Mouse (Mus musculus): Measurements from ENCODE around the gene Fars2. TPM values are rescaled to one million over a fixed set of nuclear protein-coding genes. Genes with fewer than 3 reads are reported as not detected.
A peak's percentile ranks its signal among the peaks of the same experiment; 100 is the strongest.

Fars2 gene
- total and polyA plus RNA-seq, 2 experiments from 2014 or later: 21.5 to 34.6 TPM

DNA sequence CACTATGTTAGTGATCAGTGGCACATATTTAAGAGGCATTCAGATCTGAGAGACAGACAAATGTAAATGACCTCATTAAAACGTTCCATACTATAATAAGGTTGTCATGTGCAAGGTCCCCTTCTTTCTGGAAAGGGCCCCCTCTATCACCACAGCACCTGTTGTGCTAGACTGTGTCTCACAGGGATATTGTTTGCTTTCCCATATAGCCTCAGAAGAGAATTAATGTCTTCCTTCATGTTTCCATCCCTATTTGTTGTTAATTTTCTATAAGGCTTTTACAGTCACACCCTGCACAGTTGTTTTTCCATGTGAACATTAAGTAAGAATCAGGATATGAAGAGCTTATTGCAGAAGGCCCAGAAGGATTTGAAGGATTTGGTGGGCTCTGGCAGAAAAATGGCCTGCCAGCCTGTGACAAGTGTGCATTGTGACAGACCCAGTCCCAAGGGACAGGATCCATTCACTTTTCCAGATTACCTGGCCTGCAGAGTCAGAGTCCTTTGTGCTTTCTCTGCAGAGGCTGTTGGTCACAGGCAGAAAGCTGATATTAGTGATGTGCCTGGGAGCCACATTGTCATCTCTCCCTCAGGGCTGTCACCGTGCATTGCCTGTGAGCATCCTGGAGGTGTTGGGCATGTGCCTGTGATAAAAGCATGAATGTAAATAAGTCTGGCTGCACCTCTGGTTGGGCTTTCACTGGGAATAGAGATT lies 352.4 kb downstream of the Fars2 start:
- H3K36me3 ChIP-seq (ENCODE audit: insufficient read depth, low read length): no peaks in the 10 kb centered on the region
- TF ChIP-seq CTCF (IDR thresholded peaks at IDR 0.05; ENCODE audit: low read depth): no peak
- H3K9ac ChIP-seq (replicated peaks; ENCODE audit: low read length): no peak overlapping the region
- peak; percentile 22 for DNase-seq (ENCODE audit: low spot score)
- no peaks in the 10 kb centered on the region for H3K27me3 ChIP-seq (ENCODE audit: insufficient read depth, low read length)
- H3K4me1 ChIP-seq (ENCODE audit: insufficient read depth, low read length): peaks cover 3% of the 10 kb centered on the region; the same call in 1 of the 2 replicates
- H3K4me2 ChIP-seq (ENCODE audit: low read depth, low read length): no peak overlapping the region
- no peak for ATAC-seq
- WGBS: 51% methylated on average over 2 of the region's 2 CpGs
- H3K27ac ChIP-seq: no peak overlapping the region
- H3K9me3 ChIP-seq (ENCODE audit: low read length): no peaks in the 10 kb centered on the region
- H3K4me3 ChIP-seq (ENCODE audit: low read length): no peak overlapping the region

DNA sequence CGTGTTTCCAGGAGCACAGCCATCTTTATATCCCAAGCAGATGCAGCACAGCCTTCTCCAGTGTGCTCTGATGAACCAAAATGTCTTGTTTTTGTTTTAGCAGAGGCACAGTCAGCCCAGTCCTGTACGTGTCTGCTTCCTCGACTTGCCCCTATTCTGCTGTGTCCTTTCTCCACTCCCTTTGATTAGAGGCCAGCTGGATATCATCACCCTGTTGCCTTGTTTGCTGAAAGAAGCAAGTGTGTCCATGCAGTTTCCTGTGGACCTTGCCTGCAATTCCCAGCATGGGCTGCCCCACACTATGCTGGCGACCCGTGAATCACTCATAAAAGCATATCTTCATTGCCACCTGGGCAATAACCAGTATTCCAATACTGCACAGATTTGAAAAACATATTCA lies 360.4 kb downstream of the Fars2 start:
- ATAC-seq: no peak
- Histone ChIP-seq H3K9ac (replicated peaks; ENCODE audit: low read length) (no peak overlapping the region), H3K27me3 (ENCODE audit: insufficient read depth, low read length) (no peaks in the 10 kb centered on the region), H3K4me3 (ENCODE audit: low read length) (no peak overlapping the region), H3K27ac (no peak overlapping the region), H3K4me2 (ENCODE audit: low read depth, low read length) (no peak overlapping the region), H3K9me3 (ENCODE audit: low read length) (no peaks in the 10 kb centered on the region), H3K36me3 (ENCODE audit: insufficient read depth, low read length) (no peaks in the 10 kb centered on the region), H3K4me1 (ENCODE audit: insufficient read depth, low read length) (no peaks in the 10 kb centered on the region)
- 74% methylated on average over 5 of the region's 5 CpGs for WGBS
- DNase-seq (ENCODE audit: low spot score): no peak
- no peak for TF ChIP-seq CTCF (IDR thresholded peaks at IDR 0.05; ENCODE audit: low read depth)

DNA sequence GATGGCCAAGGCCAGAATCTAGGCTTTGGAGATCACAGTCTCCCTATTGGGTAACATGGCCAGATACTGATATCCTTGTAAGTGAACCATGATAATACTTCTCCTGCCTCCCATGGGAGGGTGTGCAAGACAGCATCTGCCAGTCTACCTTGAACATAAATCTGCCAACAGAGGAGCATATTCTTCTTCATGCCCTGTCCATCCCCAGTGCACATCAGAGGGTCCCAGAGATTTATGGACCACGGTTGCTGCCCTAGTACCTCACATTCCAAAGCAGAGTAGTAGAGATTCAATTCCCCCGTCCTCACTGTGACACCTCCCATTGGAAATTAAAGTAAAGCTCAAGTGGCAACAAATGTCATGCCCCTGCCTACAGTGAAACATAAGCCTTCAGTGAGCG lies 361.0 kb downstream of the Fars2 start:
- Histone ChIP-seq H3K4me2 (ENCODE audit: low read depth, low read length) (no peak overlapping the region), H3K9ac (replicated peaks; ENCODE audit: low read length) (no peak overlapping the region), H3K27me3 (ENCODE audit: insufficient read depth, low read length) (no peaks in the 10 kb centered on the region), H3K36me3 (ENCODE audit: insufficient read depth, low read length) (no peaks in the 10 kb centered on the region), H3K4me3 (ENCODE audit: low read length) (no peak overlapping the region), H3K27ac (no peak overlapping the region), H3K4me1 (ENCODE audit: insufficient read depth, low read length) (no peaks in the 10 kb centered on the region), H3K9me3 (ENCODE audit: low read length) (no peaks in the 10 kb centered on the region)
- 85% methylated on average over 3 of the region's 3 CpGs for WGBS
- TF ChIP-seq CTCF (IDR thresholded peaks at IDR 0.05; ENCODE audit: low read depth): no peak
- DNase-seq (ENCODE audit: low spot score) (no peak), ATAC-seq (no peak)

DNA sequence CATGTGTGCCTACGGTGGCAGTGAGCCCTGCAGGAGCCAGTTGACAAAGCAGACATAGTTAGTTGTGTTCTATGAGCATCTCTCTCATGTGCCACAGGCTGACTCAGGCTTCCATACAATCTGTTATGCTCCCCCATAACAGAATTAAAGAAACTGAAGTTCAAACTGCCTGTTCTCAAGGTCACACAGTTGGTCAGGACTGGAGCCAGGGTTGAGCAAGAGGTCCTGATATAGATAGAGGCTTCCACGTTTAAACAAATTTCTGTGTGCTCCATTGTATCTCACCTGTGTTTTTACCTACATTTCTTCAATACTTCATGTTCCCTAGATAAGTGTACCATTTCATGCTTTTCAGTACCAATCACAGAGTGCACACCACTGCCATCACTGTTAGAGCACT lies 362.9 kb downstream of the Fars2 start:
- H3K9me3 ChIP-seq (ENCODE audit: low read length): no peaks in the 10 kb centered on the region
- H3K27ac ChIP-seq: no peak overlapping the region
- no peaks in the 10 kb centered on the region for H3K27me3 ChIP-seq (ENCODE audit: insufficient read depth, low read length)
- no peaks in the 10 kb centered on the region for H3K4me1 ChIP-seq (ENCODE audit: insufficient read depth, low read length)
- H3K9ac ChIP-seq (replicated peaks; ENCODE audit: low read length): no peak overlapping the region
- TF ChIP-seq CTCF (IDR thresholded peaks at IDR 0.05; ENCODE audit: low read depth): no peak
- H3K4me2 ChIP-seq (ENCODE audit: low read depth, low read length): no peak overlapping the region
- DNase-seq (ENCODE audit: low spot score): no peak
- ATAC-seq: no peak
- H3K36me3 ChIP-seq (ENCODE audit: insufficient read depth, low read length): no peaks in the 10 kb centered on the region
- WGBS: 93% methylated on average over 2 of the region's 2 CpGs
- no peak overlapping the region for H3K4me3 ChIP-seq (ENCODE audit: low read length)

DNA sequence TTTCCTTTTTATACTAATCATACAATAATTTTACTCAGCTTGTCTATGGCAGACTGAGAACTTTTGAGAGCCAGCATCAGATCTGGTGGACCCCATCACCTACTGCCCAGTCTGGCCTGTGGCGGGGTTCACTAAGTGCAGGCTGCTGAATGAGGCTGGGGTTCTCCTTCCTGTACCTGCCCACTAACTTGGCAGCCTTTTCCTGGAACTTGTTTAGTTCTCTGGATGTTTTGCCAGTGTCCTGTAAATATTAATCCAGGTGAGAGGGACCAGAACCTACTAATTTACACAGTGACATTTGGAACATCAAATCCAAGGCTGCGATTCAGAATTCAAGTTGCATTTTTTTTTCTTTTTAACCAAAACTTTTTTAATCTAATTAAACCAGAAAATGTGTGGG lies 367.2 kb downstream of the Fars2 start:
- no peaks in the 10 kb centered on the region for H3K9me3 ChIP-seq (ENCODE audit: low read length)
- no peaks in the 10 kb centered on the region for H3K36me3 ChIP-seq (ENCODE audit: insufficient read depth, low read length)
- TF ChIP-seq CTCF (IDR thresholded peaks at IDR 0.05; ENCODE audit: low read depth): no peak
- no peak overlapping the region for H3K27ac ChIP-seq
- WGBS: 96% methylated on average over 2 of the region's 2 CpGs
- H3K4me2 ChIP-seq (ENCODE audit: low read depth, low read length): no peak overlapping the region
- DNase-seq (ENCODE audit: low spot score) (no peak), ATAC-seq (no peak)
- no peaks in the 10 kb centered on the region for H3K27me3 ChIP-seq (ENCODE audit: insufficient read depth, low read length)
- no peak overlapping the region for H3K9ac ChIP-seq (replicated peaks; ENCODE audit: low read length)
- no peak overlapping the region for H3K4me3 ChIP-seq (ENCODE audit: low read length)
- H3K4me1 ChIP-seq (ENCODE audit: insufficient read depth, low read length): no peaks in the 10 kb centered on the region

DNA sequence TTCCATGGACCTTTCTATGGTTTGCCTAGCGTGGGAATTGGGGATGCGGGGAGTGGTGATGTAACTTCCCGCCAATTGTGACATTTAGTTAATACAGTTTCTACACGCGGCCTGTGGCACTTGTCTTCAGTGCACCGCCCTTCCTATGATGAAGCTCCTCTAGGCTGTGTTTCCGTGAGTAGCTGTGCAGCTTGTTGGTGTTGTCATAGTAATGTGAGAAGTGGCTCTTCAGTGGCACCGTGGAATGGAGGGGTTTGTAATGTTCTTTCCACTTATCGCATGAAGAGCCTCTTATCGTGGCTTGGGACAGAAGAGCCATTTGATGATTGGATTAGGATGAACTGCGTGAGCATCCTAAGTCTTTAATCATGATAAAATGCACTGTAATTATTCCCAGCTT lies 369.5 kb downstream of the Fars2 start:
- DNase-seq (ENCODE audit: low spot score) (no peak), ATAC-seq (no peak)
- Histone ChIP-seq H3K4me1 (ENCODE audit: insufficient read depth, low read length) (no peaks in the 10 kb centered on the region), H3K4me2 (ENCODE audit: low read depth, low read length) (no peak overlapping the region), H3K27me3 (ENCODE audit: insufficient read depth, low read length) (no peaks in the 10 kb centered on the region), H3K36me3 (ENCODE audit: insufficient read depth, low read length) (no peaks in the 10 kb centered on the region), H3K27ac (no peak overlapping the region), H3K9me3 (ENCODE audit: low read length) (no peaks in the 10 kb centered on the region), H3K4me3 (ENCODE audit: low read length) (no peak overlapping the region), H3K9ac (replicated peaks; ENCODE audit: low read length) (no peak overlapping the region)
- TF ChIP-seq CTCF (IDR thresholded peaks at IDR 0.05; ENCODE audit: low read depth): no peak
- WGBS: 92% methylated on average over 11 of the region's 11 CpGs

DNA sequence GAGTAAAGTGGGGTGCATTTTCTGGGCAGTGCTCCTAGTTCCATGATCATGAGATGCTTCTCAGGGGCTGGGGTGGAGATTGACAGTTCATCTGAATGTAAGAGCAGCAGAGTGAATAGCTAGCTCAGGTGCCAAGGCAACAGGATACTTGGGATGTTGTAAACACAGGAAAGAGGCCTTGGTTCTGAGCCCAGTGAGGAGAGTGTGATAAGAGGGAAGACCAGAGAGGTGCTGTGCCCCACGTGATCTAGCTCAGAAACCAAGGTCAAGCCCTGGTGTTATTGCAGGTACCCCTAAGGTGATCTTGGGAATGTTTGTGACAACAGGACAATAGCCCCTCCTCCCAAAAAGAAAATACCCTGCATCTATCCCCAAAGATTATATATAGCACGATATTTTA lies 372.2 kb downstream of the Fars2 start:
- WGBS: 90% methylated on average over 2 of the region's 2 CpGs
- H3K27me3 ChIP-seq (ENCODE audit: insufficient read depth, low read length): no peaks in the 10 kb centered on the region
- TF ChIP-seq CTCF (IDR thresholded peaks at IDR 0.05; ENCODE audit: low read depth): no peak
- no peak overlapping the region for H3K27ac ChIP-seq
- no peak overlapping the region for H3K9ac ChIP-seq (replicated peaks; ENCODE audit: low read length)
- H3K4me3 ChIP-seq (ENCODE audit: low read length): no peak overlapping the region
- no peaks in the 10 kb centered on the region for H3K9me3 ChIP-seq (ENCODE audit: low read length)
- H3K4me2 ChIP-seq (ENCODE audit: low read depth, low read length): no peak overlapping the region
- no peak for ATAC-seq
- DNase-seq (ENCODE audit: low spot score): no peak
- no peaks in the 10 kb centered on the region for H3K36me3 ChIP-seq (ENCODE audit: insufficient read depth, low read length)
- H3K4me1 ChIP-seq (ENCODE audit: insufficient read depth, low read length): peaks cover 4% of the 10 kb centered on the region; the same call in 1 of the 2 replicates

All from hindbrain, postnatal 0 days (tissue).